Mouse (Mus musculus): ENCODE data around the gene Polr3h. TPM values are rescaled to one million over a fixed set of nuclear protein-coding genes. Genes with fewer than 3 reads are reported as not detected.

Polr3h gene
- polyA plus RNA-seq, 1 experiment from 2014 or later: 63.9 TPM

Other genes starting within 250 kb of the Polr3h start
- 10.3 and 10.4 TPM in 2 replicates for gene Chadl, start 229.0 kb downstream of the Polr3h start, polyA plus RNA-seq (2015; fragmentation: Nextera tagmentation; extraction: Ambion mirVana)
- gene Zc3h7b, start 181.2 kb downstream of the Polr3h start, polyA plus RNA-seq (2015; fragmentation: Nextera tagmentation; extraction: Ambion mirVana): 35.4 and 45.7 TPM in 2 replicates
- gene Rangap1, start 180.7 kb downstream of the Polr3h start, polyA plus RNA-seq (2015; fragmentation: Nextera tagmentation; extraction: Ambion mirVana): 103 and 116 TPM in 2 replicates
- 29.4 and 30.3 TPM in 2 replicates for gene Tef, start 123.8 kb downstream of the Polr3h start, polyA plus RNA-seq (2015; fragmentation: Nextera tagmentation; extraction: Ambion mirVana)
- gene Tob2, start 67.4 kb downstream of the Polr3h start, polyA plus RNA-seq (2015; fragmentation: Nextera tagmentation; extraction: Ambion mirVana): 25.6 and 26.7 TPM in 2 replicates
- 164 and 172 TPM in 2 replicates for gene Phf5a, start 54.3 kb downstream of the Polr3h start, polyA plus RNA-seq (2015; fragmentation: Nextera tagmentation; extraction: Ambion mirVana)
- gene Aco2, start 53.9 kb downstream of the Polr3h start, polyA plus RNA-seq (2015; fragmentation: Nextera tagmentation; extraction: Ambion mirVana): 148 and 151 TPM in 2 replicates
- 10.9 and 11.4 TPM in 2 replicates for gene Csdc2, start 10.5 kb upstream of the Polr3h start, polyA plus RNA-seq (2015; fragmentation: Nextera tagmentation; extraction: Ambion mirVana)
- gene Pmm1, start 34.7 kb upstream of the Polr3h start, polyA plus RNA-seq (2015; fragmentation: Nextera tagmentation; extraction: Ambion mirVana): 30.0 and 35.7 TPM in 2 replicates
- gene 1700029P11Rik, start 54.3 kb upstream of the Polr3h start, polyA plus RNA-seq (2015; fragmentation: Nextera tagmentation; extraction: Ambion mirVana): not detected in 2 replicates
- gene Xrcc6, start 61.6 kb upstream of the Polr3h start, polyA plus RNA-seq (2015; fragmentation: Nextera tagmentation; extraction: Ambion mirVana): 92.3 and 98.2 TPM in 2 replicates
- gene Desi1, start 107.6 kb upstream of the Polr3h start, polyA plus RNA-seq (2015; fragmentation: Nextera tagmentation; extraction: Ambion mirVana): 25.8 and 28.6 TPM in 2 replicates
- gene Snu13, start 121.4 kb upstream of the Polr3h start, polyA plus RNA-seq (2015; fragmentation: Nextera tagmentation; extraction: Ambion mirVana): 281 and 331 TPM in 2 replicates
- 0.08 TPM in 1 of 2 replicates, not detected in the other for gene 4930407I10Rik, start 132.9 kb upstream of the Polr3h start, polyA plus RNA-seq (2015; fragmentation: Nextera tagmentation; extraction: Ambion mirVana)
- gene Mei1, start 143.8 kb upstream of the Polr3h start, polyA plus RNA-seq (2015; fragmentation: Nextera tagmentation; extraction: Ambion mirVana): 0.15 TPM in 1 of 2 replicates, not detected in the other
- 22.7 and 26.8 TPM in 2 replicates for gene Ccdc134, start 201.7 kb upstream of the Polr3h start, polyA plus RNA-seq (2015; fragmentation: Nextera tagmentation; extraction: Ambion mirVana)
- gene Srebf2, start 220.9 kb upstream of the Polr3h start, polyA plus RNA-seq (2015; fragmentation: Nextera tagmentation; extraction: Ambion mirVana): 146 and 160 TPM in 2 replicates